Mouse (Mus musculus) spleen, postnatal 14 days (tissue): ENCODE results near the gene Apol6.
"Not testable (repeated sequence)": the region's sequence is repeated elsewhere in the genome, so short reads cannot be mapped to it uniquely, and the experiment has no call there.

ENCODE experiments used
- DNase-seq, 2 experiments: peaks; one replicate each; pipeline ENCODE4 v3.0.0; 2021 to 2022; ENCODE audit warnings: low spot score in 2 of 2

The Apol6 gene

GRCm38 (mm10) chr15:77031271-77031670, 13.3 kb upstream of the Apol6 start:
- no peak for DNase-seq

- no peak for DNase-seq
These were observed 10.0 kb upstream of the Apol6 start for GRCm38 (mm10) chr15:77034526-77034925.

- no peak for DNase-seq
These were observed 8.9 kb upstream of the Apol6 start for GRCm38 (mm10) chr15:77035643-77036042.

GRCm38 (mm10) chr15:77036320-77036988, 8.1 kb upstream of the Apol6 start:
- DNase-seq: no peak

- DNase-seq: no peak
These were observed 7.6 kb upstream of the Apol6 start for GRCm38 (mm10) chr15:77036989-77037277.

- no peak for DNase-seq
These were observed 7.0 kb upstream of the Apol6 start for GRCm38 (mm10) chr15:77037278-77038161.

- no peak for DNase-seq
These were observed 5.3 kb upstream of the Apol6 start for GRCm38 (mm10) chr15:77039211-77039700.

GRCm38 (mm10) chr15:77040784-77041183, 3.7 kb upstream of the Apol6 start:
- DNase-seq: no peak

- DNase-seq: no peak
These were observed 1.1 kb downstream of the Apol6 start for GRCm38 (mm10) chr15:77045609-77046008.

GRCm38 (mm10) chr15:77050570-77050969, 6.0 kb downstream of the Apol6 start, which contains the start of gene Mb:
Gene Mb (minus strand): TSS chr15:77050670.
- no peak for DNase-seq

GRCm38 (mm10) chr15:77052176-77052575, 7.6 kb downstream of the Apol6 start:
- DNase-seq: no peak

GRCm38 (mm10) chr15:77053021-77053420, 8.5 kb downstream of the Apol6 start:
- DNase-seq: no peak

- DNase-seq: no peak
These were observed 10.2 kb downstream of the Apol6 start for GRCm38 (mm10) chr15:77054611-77055175.

- DNase-seq: no peak
These were observed 11.7 kb downstream of the Apol6 start for GRCm38 (mm10) chr15:77056001-77056790.

- DNase-seq: no peak
These were observed 12.2 kb downstream of the Apol6 start for GRCm38 (mm10) chr15:77056791-77057051.

- no peak for DNase-seq
These were observed 14.0 kb downstream of the Apol6 start for GRCm38 (mm10) chr15:77058566-77058965.

GRCm38 (mm10) chr15:77059416-77059815, 14.9 kb downstream of the Apol6 start:
- DNase-seq: not testable (repeated sequence)

- no peak for DNase-seq
These were observed 18.2 kb downstream of the Apol6 start for GRCm38 (mm10) chr15:77062746-77063145.

GRCm38 (mm10) chr15:77065259-77065852, 20.8 kb downstream of the Apol6 start:
- DNase-seq: no peak

GRCm38 (mm10) chr15:77066233-77066632, 21.7 kb downstream of the Apol6 start:
- DNase-seq: no peak

GRCm38 (mm10) chr15:77068439-77068861, 23.9 kb downstream of the Apol6 start:
- no peak for DNase-seq

GRCm38 (mm10) chr15:77069019-77069418, 24.5 kb downstream of the Apol6 start:
- no peak for DNase-seq
